Mouse (Mus musculus) lung, postnatal 36 days (tissue): ENCODE measurements around the gene Hs3st1.
"Not testable (repeated sequence)": the region's sequence is repeated elsewhere in the genome, so short reads cannot be mapped to it uniquely, and the experiment has no call there.

Experiments used
- DNase-seq: peaks from one replicate; pipeline ENCODE4 v3.0.0; 2022; ENCODE audit warnings: mixed read lengths

Gene Hs3st1

GRCm38 (mm10) chr5:39755375-39755774 lies at the start of gene Hs3st1:
Gene Hs3st1 (minus strand): TSS chr5:39755475.
- not testable (repeated sequence) for DNase-seq

- no peak for DNase-seq
Measured at GRCm38 (mm10) chr5:39804663-39805062, 49.4 kb upstream of the Hs3st1 start.

- no peak for DNase-seq
Measured at GRCm38 (mm10) chr5:39803941-39804340, 48.7 kb upstream of the Hs3st1 start.

- no peak for DNase-seq
Measured at GRCm38 (mm10) chr5:39803457-39803856, 48.2 kb upstream of the Hs3st1 start.

- DNase-seq = no peak
Measured at GRCm38 (mm10) chr5:39802110-39802509, 46.8 kb upstream of the Hs3st1 start.

- no peak for DNase-seq
Measured at GRCm38 (mm10) chr5:39777094-39777710, 21.9 kb upstream of the Hs3st1 start.

- DNase-seq = no peak
Measured at GRCm38 (mm10) chr5:39771680-39772348, 16.5 kb upstream of the Hs3st1 start.

GRCm38 (mm10) chr5:39761682-39762456 lies 6.6 kb upstream of the Hs3st1 start:
- no peak for DNase-seq

- DNase-seq = peak; percentile 21
Measured at GRCm38 (mm10) chr5:39758890-39759475, 3.7 kb upstream of the Hs3st1 start.

GRCm38 (mm10) chr5:39736843-39737242 lies 18.4 kb downstream of the Hs3st1 start:
- no peak for DNase-seq

- DNase-seq = no peak
Measured at GRCm38 (mm10) chr5:39733750-39734443, 21.4 kb downstream of the Hs3st1 start.

- DNase-seq = no peak
Measured at GRCm38 (mm10) chr5:39733013-39733749, 22.1 kb downstream of the Hs3st1 start.

GRCm38 (mm10) chr5:39715694-39716550 lies 39.4 kb downstream of the Hs3st1 start:
- DNase-seq = no peak

- peak; percentile 64 for DNase-seq
Measured at GRCm38 (mm10) chr5:39715193-39715592, 40.1 kb downstream of the Hs3st1 start.

- no peak for DNase-seq
Measured at GRCm38 (mm10) chr5:39705539-39705938, 49.7 kb downstream of the Hs3st1 start.

GRCm38 (mm10) chr5:39660826-39661225 lies 94.4 kb downstream of the Hs3st1 start:
- DNase-seq = no peak

GRCm38 (mm10) chr5:39659417-39659816 lies 95.9 kb downstream of the Hs3st1 start:
- DNase-seq = no peak

- DNase-seq = no peak
Measured at GRCm38 (mm10) chr5:39644827-39645380, 110.4 kb downstream of the Hs3st1 start.

- peak; percentile 95 for DNase-seq
Measured at GRCm38 (mm10) chr5:39643924-39644826, 111.1 kb downstream of the Hs3st1 start.
